Mouse (Mus musculus): ENCODE results near the gene Dnajc12. TPM values are rescaled to one million over a fixed set of nuclear protein-coding genes. Genes with fewer than 3 reads are reported as not detected.

Gene Dnajc12
- total RNA-seq, 2 experiments from 2014 or later, result 9.9 to 11.5 TPM

Other genes starting within 250 kb of the Dnajc12 start
- 100 to 1,000 TPM; 240 to 247 TPM for gene Mypn, start 178.5 kb upstream of the Dnajc12 start, total RNA-seq (2021)
- 10 to 100 TPM; 18.1 to 20.6 TPM for gene Herc4, start 138.6 kb upstream of the Dnajc12 start, total RNA-seq (2021)
- gene Sirt1, start 739 bp upstream of the Dnajc12 start, total RNA-seq (2021), result 1 to 10 TPM; 6.1 to 7.8 TPM
- not detected for gene Gm7075, start 39.3 kb downstream of the Dnajc12 start, total RNA-seq (2021)
- gene Ctnna3, start 47.7 kb downstream of the Dnajc12 start, total RNA-seq (2021), result 10 to 100 TPM; 19.1 to 20.2 TPM

All from gastrocnemius, postnatal 14 days (tissue).